Mouse (Mus musculus) MEL (cell line): ENCODE measurements at regions not wholly inside any gene's neighbourhood (a gene's known extent, or its start where the extent isn't known, plus 50 kb on each side); places are given as distances from the start of the nearest gene placed in this dataset.

Source experiments
- DNase-seq: peaks from one replicate; pipeline ENCODE4 v3.0.0; 2011; ENCODE audit warnings: low read depth, low spot score
- H3K27ac ChIP-seq: 2 replicates; pipeline ENCODE4 v1.5.1; 2012; ENCODE audit warnings: low read depth, mild to moderate bottlenecking, control low read depth, low read length, moderate library complexity; ENCODE audit not compliant: control insufficient read depth
- H3K27me3 ChIP-seq, 2 experiments: fragments of 150-350 bp in 1 of 2; sonication (generic) in 1 of 2; 2 replicates each; pipeline ENCODE4 v1.6.1; 2012; ENCODE audit warnings: low read length in 2 of 2, mild to moderate bottlenecking in 2 of 2, improper control_type of control experiment in 1 of 2, moderate library complexity in 1 of 2; ENCODE audit not compliant: insufficient read depth in 2 of 2, control insufficient read depth in 1 of 2
- H3K36me3 ChIP-seq, 2 experiments: 2 replicates each; pipeline ENCODE4 v1.6.1; 2012 to 2014; ENCODE audit warnings: low read length in 2 of 2, improper control_type of control experiment in 1 of 2, inconsistent platforms in 1 of 2, mild to moderate bottlenecking in 1 of 2; ENCODE audit not compliant: insufficient read depth in 2 of 2, control insufficient read depth in 1 of 2
- H3K4me1 ChIP-seq, 2 experiments: fragments of 150-350 bp in 1 of 2; sonication (generic) in 1 of 2; 2 replicates each; pipeline ENCODE4 v1.6.1; 2012; ENCODE audit warnings: low read length in 2 of 2, improper control_type of control experiment in 1 of 2, mild to moderate bottlenecking in 1 of 2; ENCODE audit not compliant: insufficient read depth in 2 of 2, control insufficient read depth in 1 of 2
- H3K4me3 ChIP-seq, 2 experiments: fragments of 150-350 bp in 1 of 2; sonication (generic) in 1 of 2; 2 replicates each; pipeline ENCODE4 v1.5.1; 2012; ENCODE audit warnings: low read depth in 2 of 2, low read length in 2 of 2, mild to moderate bottlenecking in 2 of 2, moderate library complexity in 2 of 2, control low read depth in 1 of 2, improper control_type of control experiment in 1 of 2; ENCODE audit not compliant: control insufficient read depth in 1 of 2, insufficient read depth in 1 of 2
- H3K79me2 ChIP-seq: 2 replicates; pipeline ENCODE4 v1.6.1; 2012; ENCODE audit warnings: mild to moderate bottlenecking, low read length, moderate library complexity; ENCODE audit not compliant: control insufficient read depth, poor library complexity, insufficient read depth
- H3K9ac ChIP-seq: 2 replicates; pipeline ENCODE4 v1.6.1; 2012; ENCODE audit warnings: low read depth, mild to moderate bottlenecking, control low read depth, low read length, moderate library complexity; ENCODE audit not compliant: control insufficient read depth, poor library complexity, severe bottlenecking
- H3K9me3 ChIP-seq: fragments of 150-350 bp; sonication (generic); replicated peaks from 2 replicates; pipeline ENCODE4 v1.6.1; 2012; ENCODE audit warnings: mild to moderate bottlenecking, low read length, improper control_type of control experiment, moderate library complexity; ENCODE audit not compliant: insufficient read depth
- BHLHE40 ChIP-seq: IDR thresholded peaks from 2 replicates; pipeline ENCODE4 v1.6.1; 2012; ENCODE audit warnings: low read depth, mild to moderate bottlenecking, inconsistent platforms, low read length, improper control_type of control experiment, borderline replicate concordance
- ELF1 ChIP-seq: IDR thresholded peaks from 2 replicates; pipeline ENCODE4 v1.6.1; 2014; ENCODE audit warnings: low read depth, mild to moderate bottlenecking, inconsistent platforms, low read length, improper control_type of control experiment, moderate library complexity
- EP300 ChIP-seq, 2 experiments: IDR thresholded peaks; 2 replicates each; pipeline ENCODE4 v1.6.1; 2011; ENCODE audit warnings: improper control_type of control experiment in 2 of 2, low read length in 2 of 2, low read depth in 1 of 2, mild to moderate bottlenecking in 1 of 2
- ETS1 ChIP-seq: IDR thresholded peaks from 2 replicates; pipeline ENCODE4 v1.6.1; 2012; ENCODE audit warnings: low read depth, mild to moderate bottlenecking, inconsistent platforms, low read length, improper control_type of control experiment, moderate library complexity
- GABPA ChIP-seq: IDR thresholded peaks from 2 replicates; pipeline ENCODE4 v1.6.1; 2012; ENCODE audit warnings: low read depth, mild to moderate bottlenecking, inconsistent platforms, low read length, improper control_type of control experiment, moderate library complexity
- MAFK ChIP-seq: IDR thresholded peaks from 2 replicates; pipeline ENCODE4 v1.6.1; 2011; ENCODE audit warnings: low read depth, mild to moderate bottlenecking, low read length, improper control_type of control experiment, borderline replicate concordance
- MAX ChIP-seq: IDR thresholded peaks from 2 replicates; pipeline ENCODE4 v1.6.1; 2011; ENCODE audit warnings: low read length, improper control_type of control experiment
- MAZ ChIP-seq: IDR thresholded peaks from 2 replicates; pipeline ENCODE4 v1.6.1; 2012; ENCODE audit warnings: low read depth, mild to moderate bottlenecking, inconsistent platforms, low read length, improper control_type of control experiment
- MXI1 ChIP-seq: IDR thresholded peaks from 2 replicates; pipeline ENCODE4 v1.6.1; 2011; ENCODE audit warnings: mild to moderate bottlenecking, low read depth, low read length, improper control_type of control experiment
- MYB ChIP-seq: IDR thresholded peaks from 2 replicates; pipeline ENCODE4 v1.6.1; 2011; ENCODE audit warnings: mild to moderate bottlenecking, low read depth, low read length, improper control_type of control experiment
- NELFE ChIP-seq: IDR thresholded peaks from 2 replicates; pipeline ENCODE4 v1.6.1; 2011; ENCODE audit warnings: low read depth, low read length, improper control_type of control experiment
- NRF1 ChIP-seq: IDR thresholded peaks from 2 replicates; pipeline ENCODE4 v1.6.1; 2014; ENCODE audit warnings: low read depth, mild to moderate bottlenecking, inconsistent platforms, low read length, improper control_type of control experiment, moderate library complexity; ENCODE audit not compliant: poor library complexity, insufficient read depth, severe bottlenecking
- POLR2AphosphoS5 ChIP-seq: IDR thresholded peaks from 2 replicates; pipeline ENCODE4 v1.6.1; 2012; ENCODE audit warnings: low read depth, borderline replicate concordance, mild to moderate bottlenecking, inconsistent platforms, low read length, moderate library complexity, mixed read lengths
- RAD21 ChIP-seq: IDR thresholded peaks from 2 replicates; pipeline ENCODE4 v1.6.1; 2011; ENCODE audit warnings: mild to moderate bottlenecking, low read depth, low read length, improper control_type of control experiment
- RCOR1 ChIP-seq: IDR thresholded peaks from 2 replicates; pipeline ENCODE4 v1.6.1; 2012; ENCODE audit warnings: low read depth, mild to moderate bottlenecking, inconsistent platforms, low read length, improper control_type of control experiment
- SIN3A ChIP-seq: IDR thresholded peaks from 2 replicates; pipeline ENCODE4 v1.6.1; 2012; ENCODE audit warnings: low read length, improper control_type of control experiment, inconsistent platforms
- TAL1 ChIP-seq: IDR thresholded peaks from 2 replicates; pipeline ENCODE4 v1.6.1; 2012; ENCODE audit warnings: mild to moderate bottlenecking, inconsistent platforms, low read length, moderate library complexity, mixed read lengths
- TBP ChIP-seq: IDR thresholded peaks from 2 replicates; pipeline ENCODE4 v1.8.0; 2011; ENCODE audit warnings: low read depth, low read length, improper control_type of control experiment
- TCF12 ChIP-seq: IDR thresholded peaks from 2 replicates; pipeline ENCODE4 v1.6.1; 2014; ENCODE audit warnings: low read depth, mild to moderate bottlenecking, inconsistent platforms, low read length, improper control_type of control experiment, moderate library complexity
- UBTF ChIP-seq: IDR thresholded peaks from 2 replicates; pipeline ENCODE4 v1.6.1; 2012; ENCODE audit warnings: low read depth, mild to moderate bottlenecking, inconsistent platforms, low read length, improper control_type of control experiment, moderate library complexity, borderline replicate concordance; ENCODE audit not compliant: insufficient read depth
- USF2 ChIP-seq, 2 experiments: IDR thresholded peaks; 2 replicates each; pipeline ENCODE4 v1.6.1; 2011 to 2012; ENCODE audit warnings: improper control_type of control experiment in 2 of 2, low read length in 2 of 2, borderline replicate concordance in 1 of 2, inconsistent platforms in 1 of 2, low read depth in 1 of 2, mild to moderate bottlenecking in 1 of 2; ENCODE audit not compliant: insufficient read depth in 1 of 2
- ZKSCAN1 ChIP-seq: IDR thresholded peaks from 2 replicates; pipeline ENCODE4 v1.6.1; 2012; ENCODE audit warnings: low read depth, mild to moderate bottlenecking, inconsistent platforms, low read length, improper control_type of control experiment, moderate library complexity

DNA sequence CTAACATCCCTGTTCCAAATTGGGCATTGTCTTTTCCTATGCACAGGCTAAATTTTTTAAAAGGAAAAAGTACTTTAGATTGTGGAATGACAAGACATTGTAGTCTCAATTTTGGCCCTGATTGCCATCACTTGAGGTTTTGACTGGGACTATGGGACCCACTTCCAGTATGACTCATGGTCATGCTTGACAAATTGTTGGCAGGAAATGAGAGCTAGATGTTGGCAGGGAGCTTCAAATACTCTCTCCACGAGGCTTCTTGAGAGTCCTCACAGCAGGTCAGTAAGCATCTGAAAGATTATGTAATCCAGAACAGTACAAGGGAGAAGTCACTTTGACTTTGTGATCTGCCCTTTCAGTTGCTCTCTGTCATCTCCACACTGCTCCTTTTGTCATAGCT is 1135.4 kb upstream of the Lrrc6 start:
- Histone ChIP-seq H3K4me1 (no peaks in the 10 kb centered on the region), H3K27me3 (no peaks in the 10 kb centered on the region), H3K36me3 (no peaks in the 10 kb centered on the region), H3K27ac (no peak overlapping the region), H3K9me3 (no peaks in the 10 kb centered on the region), H3K79me2 (no peaks in the 10 kb centered on the region), H3K4me3 (no peak overlapping the region), H3K9ac (no peak overlapping the region)
- DNase-seq = no peak
- TF ChIP-seq MXI1 (no peak), USF2 (IDR thresholded peaks at IDR 0.05; ENCODE audit: borderline replicate concordance in 1 of 2, insufficient read depth in 1 of 2, low read depth in 1 of 2, low read length in 2 of 2) (no peak), ETS1 (no peak), MAX (no peak), SIN3A (no peak), MAFK (no peak), ELF1 (no peak), EP300 (IDR thresholded peaks at IDR 0.05; ENCODE audit: low read depth in 1 of 2, low read length in 2 of 2) (no peak), RAD21 (no peak), UBTF (no peak), GABPA (no peak)

DNA sequence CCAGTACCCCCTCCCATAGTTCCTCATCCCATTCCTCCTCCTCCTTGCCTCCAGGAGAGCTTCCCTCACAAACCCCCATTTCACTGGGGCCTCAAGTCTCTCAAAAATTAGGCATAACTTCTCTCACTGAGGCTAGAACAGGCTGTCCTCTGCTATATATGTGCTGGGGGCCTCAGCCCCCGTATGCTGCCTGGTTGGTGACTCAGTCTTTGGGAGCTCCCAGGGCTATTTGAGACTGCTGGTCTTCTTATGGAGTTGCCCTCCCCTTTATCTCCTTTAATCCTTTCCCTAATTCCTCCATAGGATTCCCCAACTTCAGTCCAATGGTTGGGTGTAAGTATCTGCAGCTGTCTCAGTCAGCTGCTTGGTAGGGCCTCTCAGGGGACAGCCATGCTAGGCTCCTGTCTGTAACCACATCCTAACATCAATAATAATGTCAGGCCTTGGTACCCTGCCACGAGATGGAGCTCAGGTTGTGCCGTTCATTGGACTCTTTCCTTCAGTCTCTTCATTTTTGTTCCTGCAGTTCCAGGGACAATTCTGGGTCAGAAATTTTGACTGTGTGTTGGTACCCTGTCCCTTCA is 1126.1 kb upstream of the Lrrc6 start:
- H3K4me3 ChIP-seq = no peak overlapping the region
- no peaks in the 10 kb centered on the region for H3K36me3 ChIP-seq
- no peaks in the 10 kb centered on the region for H3K27me3 ChIP-seq
- H3K9ac ChIP-seq = no peak overlapping the region
- H3K4me1 ChIP-seq = no peaks in the 10 kb centered on the region
- TF ChIP-seq POLR2AphosphoS5 (no peak), ELF1 (no peak)
- no peak for DNase-seq
- no peak overlapping the region for H3K27ac ChIP-seq
- H3K9me3 ChIP-seq = no peaks in the 10 kb centered on the region
- no peaks in the 10 kb centered on the region for H3K79me2 ChIP-seq

DNA sequence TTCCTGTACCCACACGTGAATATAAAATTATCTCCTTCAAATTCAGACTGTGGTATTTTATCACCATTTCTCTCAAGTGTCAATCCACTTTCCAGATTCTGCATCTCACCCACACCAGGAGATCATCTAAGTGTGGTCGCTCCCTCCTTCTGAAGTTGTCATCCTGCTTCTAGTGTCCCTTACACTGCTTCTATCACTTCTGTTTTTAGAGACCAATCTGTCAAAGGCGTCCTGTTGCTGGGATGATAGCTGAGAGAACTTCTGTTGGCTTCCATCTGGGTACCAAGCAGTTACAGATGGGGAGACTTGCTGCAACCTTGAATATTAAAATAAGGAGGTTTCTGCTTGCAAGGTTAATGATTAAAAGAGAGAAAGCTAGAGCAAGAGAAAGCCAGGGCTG is 1111.2 kb upstream of the Lrrc6 start:
- Histone ChIP-seq H3K36me3 (no peaks in the 10 kb centered on the region), H3K4me1 (no peaks in the 10 kb centered on the region), H3K9ac (no peak overlapping the region), H3K4me3 (no peak overlapping the region)
- no peak for TF ChIP-seq MAZ
- TF ChIP-seq NRF1 = no peak
- TF ChIP-seq POLR2AphosphoS5 = no peak
- TF ChIP-seq BHLHE40 = no peak
- no peak for TF ChIP-seq TAL1
- no peak for TF ChIP-seq RCOR1
- TF ChIP-seq TBP = no peak
- no peak for TF ChIP-seq ZKSCAN1
- no peak for TF ChIP-seq NELFE
- TF ChIP-seq SIN3A = no peak
- no peak for TF ChIP-seq TCF12
- TF ChIP-seq MAX = no peak
- no peak for TF ChIP-seq ELF1
- no peak for TF ChIP-seq RAD21
- no peak for TF ChIP-seq EP300 (IDR thresholded peaks at IDR 0.05; ENCODE audit: low read depth in 1 of 2, low read length in 2 of 2)
- no peak for TF ChIP-seq MYB
- TF ChIP-seq, all 39 proteins: peak for 0
- no peak overlapping the region for H3K27ac ChIP-seq
- no peaks in the 10 kb centered on the region for H3K79me2 ChIP-seq
- no peaks in the 10 kb centered on the region for H3K9me3 ChIP-seq
- H3K27me3 ChIP-seq = no peaks in the 10 kb centered on the region
- DNase-seq = no peak
